Comparison of ENCODE assay signal across 28 mouse cellular contexts in the genomic region with DNA sequence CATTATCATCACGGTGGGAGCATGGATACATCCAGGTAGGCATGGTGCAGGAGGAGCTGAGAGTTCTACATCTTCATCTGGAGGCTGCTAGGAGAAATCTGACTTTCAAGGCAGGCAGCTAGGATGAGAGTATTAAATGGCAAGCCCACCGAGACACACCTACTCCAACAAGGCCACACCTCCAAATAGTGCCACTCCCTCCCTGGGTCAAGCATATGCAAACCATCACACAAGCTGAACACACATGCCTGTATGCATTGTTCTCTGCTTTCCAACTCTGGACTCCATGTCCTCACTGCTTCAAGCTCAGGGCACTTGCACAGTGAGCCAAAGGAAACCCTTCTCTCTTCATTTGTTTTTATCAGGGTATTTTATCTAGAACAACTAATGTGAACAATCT.
"Had no signal": no experiment of that assay in that cellular context is flagged by ENCODE, and none has a peak within 500 bp of the region (broad histone marks: within the 10 kb centered on the region; RNA-seq: fewer than 3 reads in every experiment).

No protein-coding gene starts in this region.

- H3K27ac ChIP-seq: limb, embryonic 10.5 days; limb, embryonic 12.5 days; limb, embryonic 13.5 days; limb, embryonic 15.5 days; liver, embryonic 12.5 days; liver, embryonic 13.5 days; liver, embryonic 14.5 days; liver, embryonic 15.5 days; lung, embryonic 15.5 days; macrophage; midbrain, embryonic 10.5 days; midbrain, embryonic 12.5 days; midbrain, embryonic 13.5 days; midbrain, embryonic 15.5 days; neural tube, embryonic 12.5 days; neural tube, embryonic 13.5 days had no signal

- H3K4me1 ChIP-seq: limb, embryonic 10.5 days; limb, embryonic 12.5 days; limb, embryonic 15.5 days; liver, embryonic 12.5 days; liver, embryonic 13.5 days; liver, embryonic 15.5 days; lung, embryonic 15.5 days; midbrain, embryonic 10.5 days; midbrain, embryonic 12.5 days; midbrain, embryonic 13.5 days; midbrain, embryonic 15.5 days; neural tube, embryonic 12.5 days; neural tube, embryonic 13.5 days had no signal

- DNase-seq: left cerebral cortex, postnatal 4 days; liver; liver, embryonic 13.5 days; liver, postnatal 0 days; lung, adult 18-20 months; lung, adult 2 months; lung, embryonic 14.5 days; lung, postnatal 10 days; lung, postnatal 14 days; lung, postnatal 4 days; midbrain, embryonic 14.5 days had no signal

- H3K27me3 ChIP-seq: limb, embryonic 12.5 days; limb, embryonic 13.5 days; limb, embryonic 15.5 days; liver, embryonic 12.5 days; liver, embryonic 13.5 days; liver, embryonic 15.5 days; lung, embryonic 15.5 days; megakaryocyte, embryonic 14.5 days; midbrain, embryonic 12.5 days; midbrain, embryonic 13.5 days; midbrain, embryonic 15.5 days; neural tube, embryonic 12.5 days; neural tube, embryonic 13.5 days had no signal

- H3K4me3 ChIP-seq: limb, embryonic 10.5 days; limb, embryonic 12.5 days; limb, embryonic 13.5 days; limb, embryonic 15.5 days; liver, embryonic 12.5 days; liver, embryonic 13.5 days; liver, embryonic 15.5 days; lung, embryonic 15.5 days; megakaryocyte, embryonic 14.5 days; midbrain, embryonic 10.5 days; midbrain, embryonic 12.5 days; midbrain, embryonic 13.5 days; midbrain, embryonic 15.5 days; myocyte; neural tube, embryonic 12.5 days; neural tube, embryonic 13.5 days had no signal
